Mouse (Mus musculus) forebrain, embryonic 16.5 days (tissue): Measurements from ENCODE around the gene Gm44503. TPM values are rescaled to one million over a fixed set of nuclear protein-coding genes. Genes with fewer than 3 reads are reported as not detected.

Experiments
- ATAC-seq: fragments of 200-750 bp; cut with Nextera tagmentation; 2 replicates; pipeline ENCODE4 v1.8.0; 2017; ENCODE audit warnings: mild to moderate bottlenecking, moderate library complexity
- H3K27ac ChIP-seq: fragments of 300-500 bp; sonication (generic); 2 replicates; pipeline ENCODE4 v1.5.1; 2014; ENCODE audit warnings: low read length, control low read depth
- H3K27me3 ChIP-seq: fragments of 300-500 bp; sonication (generic); replicated peaks from 2 replicates; pipeline ENCODE4 v1.6.1; 2014; ENCODE audit warnings: low read length; ENCODE audit not compliant: control insufficient read depth, insufficient read depth
- H3K36me3 ChIP-seq: fragments of 300-500 bp; sonication (generic); 2 replicates; pipeline ENCODE4 v1.6.1; 2014; ENCODE audit not compliant: control insufficient read depth, insufficient read depth
- H3K4me1 ChIP-seq: fragments of 300-500 bp; sonication (generic); replicated peaks from 2 replicates; pipeline ENCODE4 v1.6.1; 2014; ENCODE audit warnings: low read length; ENCODE audit not compliant: control insufficient read depth, insufficient read depth
- H3K4me2 ChIP-seq: fragments of 300-500 bp; sonication (generic); 2 replicates; pipeline ENCODE4 v1.6.1; 2014; ENCODE audit warnings: mild to moderate bottlenecking, low read length, control low read depth
- H3K4me3 ChIP-seq: fragments of 300-500 bp; sonication (generic); replicated peaks from 2 replicates; pipeline ENCODE4 v1.5.1; 2014; ENCODE audit warnings: mild to moderate bottlenecking, low read length, control low read depth
- H3K9ac ChIP-seq: fragments of 300-500 bp; sonication (generic); replicated peaks from 2 replicates; pipeline ENCODE4 v1.6.1; 2014; ENCODE audit warnings: low read depth, low read length, control low read depth
- H3K9me3 ChIP-seq: fragments of 300-500 bp; sonication (generic); 2 replicates; pipeline ENCODE4 v1.6.1; 2016; ENCODE audit warnings: low read length; ENCODE audit not compliant: control insufficient read depth
- WGBS: fragments of 180-500 bp; shearing (Covaris S2); extraction: QIAGEN DNeasy Blood & Tissue Kit; methylation state at CpG from one replicate; pipeline ENCODE4 v1.1.7; 2014; 5-methylcytosine and 5-hydroxymethylcytosine counted together
- polyA plus RNA-seq: library from polyadenylated mRNA; unstranded; fragments of >200 nt; fragmentation: Nextera tagmentation; extraction: Ambion mirVana; gene quantifications from 2 replicates; pipeline ENCODE4 v1.2.1, GENCODE M21; 2015

Gm44503 gene
- polyA plus RNA-seq, 1 experiment from 2014 or later: not detected

DNA sequence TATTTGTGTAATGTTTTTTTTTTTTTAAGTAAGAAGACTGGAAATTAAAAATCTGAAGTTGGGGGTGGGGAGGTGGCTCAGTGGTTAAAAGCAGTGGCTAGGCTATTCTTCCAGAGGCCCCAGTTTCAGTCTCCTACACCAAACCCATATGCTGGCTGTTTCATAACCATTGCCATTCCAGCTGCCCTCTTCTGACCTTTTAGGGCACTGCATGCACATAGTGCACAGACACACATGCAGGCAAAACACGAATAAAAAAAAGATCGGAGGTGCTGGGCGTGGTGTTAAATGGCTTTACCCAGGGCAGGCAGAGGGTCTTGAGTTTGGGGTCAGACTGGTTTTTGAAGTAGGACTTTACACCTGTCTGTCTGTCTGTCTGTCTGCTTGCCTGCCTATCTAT lies 47.5 kb downstream of the Gm44503 start:
- Histone ChIP-seq H3K9ac (no peak overlapping the region), H3K4me3 (no peak overlapping the region), H3K27ac (no peak overlapping the region), H3K36me3 (peaks cover 22% of the 10 kb centered on the region), H3K27me3 (no peaks in the 10 kb centered on the region), H3K4me2 (no peak overlapping the region), H3K4me1 (no peaks in the 10 kb centered on the region), H3K9me3 (no peaks in the 10 kb centered on the region)
- WGBS: 94% methylated on average over 3 of the region's 3 CpGs
- no peak for ATAC-seq

DNA sequence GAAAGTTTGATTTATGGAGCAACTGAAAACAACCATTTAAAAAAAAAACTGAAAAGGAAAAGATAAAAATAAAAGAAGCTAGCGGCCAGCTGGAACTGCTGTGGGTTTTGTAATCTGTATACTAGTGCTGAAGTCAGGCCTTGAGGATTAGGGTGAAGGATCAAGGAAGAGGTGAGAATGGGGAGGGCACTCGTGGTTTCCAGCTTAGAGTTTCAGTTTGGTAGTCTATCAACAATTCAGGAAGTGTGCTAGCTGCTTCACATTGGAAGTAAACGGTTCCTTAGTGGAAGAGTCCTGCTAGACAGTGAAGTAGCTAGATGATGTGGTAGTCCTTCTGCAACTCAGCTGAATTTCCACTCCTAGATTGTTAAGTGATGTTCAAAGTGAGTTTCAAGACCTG lies 49.7 kb downstream of the Gm44503 start:
- Histone ChIP-seq H3K4me2 (no peak overlapping the region), H3K4me3 (no peak overlapping the region), H3K36me3 (peaks cover 33% of the 10 kb centered on the region), H3K9ac (no peak overlapping the region), H3K9me3 (no peaks in the 10 kb centered on the region), H3K27me3 (no peaks in the 10 kb centered on the region), H3K4me1 (no peaks in the 10 kb centered on the region), H3K27ac (no peak overlapping the region)
- WGBS: 78% methylated on average over 3 of the region's 3 CpGs
- ATAC-seq: no peak

DNA sequence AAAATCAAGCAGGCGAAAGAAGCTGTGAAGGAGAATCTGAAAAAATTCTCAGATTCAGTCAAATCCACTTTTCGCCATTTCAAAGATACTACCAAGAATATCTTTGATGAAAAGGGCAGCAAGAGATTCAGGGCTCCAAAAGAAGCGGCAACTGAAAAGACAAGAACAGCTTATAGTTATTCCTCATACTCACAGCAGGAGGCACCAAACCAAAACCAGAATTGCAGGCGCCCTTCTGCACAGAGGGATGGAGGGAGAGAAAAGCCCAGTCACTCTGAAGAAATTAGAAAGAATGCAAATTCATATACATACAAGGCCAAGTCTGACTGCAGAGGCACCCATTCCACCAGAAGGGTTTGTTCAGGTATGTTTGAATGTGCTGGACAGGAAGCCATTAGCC lies 54.0 kb downstream of the Gm44503 start:
- ATAC-seq: no peak
- 91% methylated on average over 4 of the region's 4 CpGs for WGBS
- peaks cover 37% of the 10 kb centered on the region for H3K36me3 ChIP-seq

DNA sequence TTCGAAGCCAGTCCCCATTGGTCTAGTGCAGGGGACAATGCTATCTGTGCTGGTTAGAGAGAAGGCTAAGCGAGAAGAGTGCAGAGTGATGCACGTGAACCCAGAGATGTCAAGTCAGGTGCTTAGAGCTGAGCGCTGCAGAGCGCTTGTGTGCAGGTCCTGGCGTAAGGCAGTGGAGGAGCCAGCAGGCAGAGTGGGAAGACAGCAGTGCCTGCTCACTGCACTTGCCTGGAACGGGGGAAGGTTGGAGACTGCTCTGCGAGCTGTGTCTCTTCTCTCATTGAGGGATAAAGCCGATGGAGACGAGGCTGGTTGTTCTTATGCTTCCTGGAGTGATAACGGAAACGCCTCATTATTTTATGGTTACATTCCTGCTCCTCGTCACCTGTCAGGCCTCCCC lies 56.1 kb downstream of the Gm44503 start:
- ATAC-seq: no peak
- Histone ChIP-seq H3K27ac (no peak overlapping the region), H3K4me2 (no peak overlapping the region), H3K36me3 (peaks cover 37% of the 10 kb centered on the region), H3K9ac (no peak overlapping the region), H3K4me3 (no peak overlapping the region), H3K27me3 (no peaks in the 10 kb centered on the region), H3K9me3 (no peaks in the 10 kb centered on the region), H3K4me1 (no peaks in the 10 kb centered on the region)
- WGBS: 91% methylated on average over 13 of the region's 13 CpGs

More for the DNA sequence above, 54.0 kb downstream of the Gm44503 start:
- Histone ChIP-seq H3K9ac (no peak overlapping the region), H3K4me2 (no peak overlapping the region), H3K9me3 (no peaks in the 10 kb centered on the region), H3K27me3 (no peaks in the 10 kb centered on the region), H3K27ac (no peak overlapping the region), H3K4me3 (no peak overlapping the region), H3K4me1 (no peaks in the 10 kb centered on the region)

DNA sequence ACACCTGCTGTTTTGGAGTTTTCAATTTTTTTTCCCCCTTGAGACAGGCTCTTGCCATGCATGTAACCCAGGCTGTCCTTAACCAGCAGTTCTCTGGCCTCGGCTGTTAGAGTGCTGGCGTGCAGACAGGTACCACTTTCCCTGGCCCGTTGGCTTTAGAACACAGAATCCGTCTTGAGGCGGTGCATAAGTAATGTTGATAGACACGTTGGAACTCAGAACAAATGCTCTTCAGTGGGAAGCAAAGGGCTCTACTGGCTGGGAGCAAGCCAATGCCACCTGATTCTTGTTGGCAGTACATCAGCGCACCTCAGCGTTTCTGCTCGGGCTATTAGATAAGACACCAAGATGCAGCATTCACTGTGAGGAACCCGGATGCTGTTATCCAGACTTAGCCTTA lies 61.2 kb downstream of the Gm44503 start:
- H3K4me3 ChIP-seq: no peak overlapping the region
- H3K4me2 ChIP-seq: no peak overlapping the region
- no peak overlapping the region for H3K9ac ChIP-seq
- H3K36me3 ChIP-seq: peaks cover 21% of the 10 kb centered on the region; the same call in 1 of the 2 replicates
- H3K27me3 ChIP-seq: no peaks in the 10 kb centered on the region
- WGBS: 82% methylated on average over 10 of the region's 10 CpGs
- ATAC-seq: no peak
- no peaks in the 10 kb centered on the region for H3K4me1 ChIP-seq
- H3K9me3 ChIP-seq: no peaks in the 10 kb centered on the region
- H3K27ac ChIP-seq: no peak overlapping the region

DNA sequence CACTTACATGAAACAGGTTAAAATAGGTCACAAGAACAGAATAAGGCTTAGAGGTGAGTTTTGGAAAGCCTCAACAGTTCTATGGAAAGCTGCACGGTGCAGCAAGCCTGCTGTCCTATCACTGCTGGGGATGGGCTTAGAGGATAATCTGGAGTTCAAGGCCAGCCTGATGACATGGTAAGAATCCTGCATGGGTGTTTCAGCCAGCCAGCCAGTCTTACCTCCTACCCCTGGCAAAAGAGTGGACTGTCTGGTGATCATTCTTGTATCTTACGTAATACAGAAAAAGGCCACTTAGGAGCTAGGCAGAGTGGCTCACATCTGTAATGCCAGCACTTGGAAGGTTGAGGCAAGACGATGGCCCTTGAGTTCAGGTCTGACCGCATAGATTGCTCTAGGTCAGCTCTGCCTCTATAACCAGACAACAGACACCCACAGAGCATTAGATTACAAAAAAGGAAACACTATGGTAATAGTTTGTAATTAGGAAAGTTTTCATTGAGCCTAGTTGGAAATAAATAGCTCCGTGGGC lies 62.0 kb downstream of the Gm44503 start:
- Histone ChIP-seq H3K4me2 (no peak overlapping the region), H3K9me3 (no peaks in the 10 kb centered on the region), H3K4me3 (no peak overlapping the region), H3K9ac (no peak overlapping the region), H3K27ac (no peak overlapping the region), H3K36me3 (peaks cover 20% of the 10 kb centered on the region; the same call in 1 of the 2 replicates), H3K27me3 (no peaks in the 10 kb centered on the region), H3K4me1 (no peaks in the 10 kb centered on the region; the same call in 1 of the 2 replicates)
- WGBS: 95% methylated on average over 5 of the region's 5 CpGs
- ATAC-seq: no peak

DNA sequence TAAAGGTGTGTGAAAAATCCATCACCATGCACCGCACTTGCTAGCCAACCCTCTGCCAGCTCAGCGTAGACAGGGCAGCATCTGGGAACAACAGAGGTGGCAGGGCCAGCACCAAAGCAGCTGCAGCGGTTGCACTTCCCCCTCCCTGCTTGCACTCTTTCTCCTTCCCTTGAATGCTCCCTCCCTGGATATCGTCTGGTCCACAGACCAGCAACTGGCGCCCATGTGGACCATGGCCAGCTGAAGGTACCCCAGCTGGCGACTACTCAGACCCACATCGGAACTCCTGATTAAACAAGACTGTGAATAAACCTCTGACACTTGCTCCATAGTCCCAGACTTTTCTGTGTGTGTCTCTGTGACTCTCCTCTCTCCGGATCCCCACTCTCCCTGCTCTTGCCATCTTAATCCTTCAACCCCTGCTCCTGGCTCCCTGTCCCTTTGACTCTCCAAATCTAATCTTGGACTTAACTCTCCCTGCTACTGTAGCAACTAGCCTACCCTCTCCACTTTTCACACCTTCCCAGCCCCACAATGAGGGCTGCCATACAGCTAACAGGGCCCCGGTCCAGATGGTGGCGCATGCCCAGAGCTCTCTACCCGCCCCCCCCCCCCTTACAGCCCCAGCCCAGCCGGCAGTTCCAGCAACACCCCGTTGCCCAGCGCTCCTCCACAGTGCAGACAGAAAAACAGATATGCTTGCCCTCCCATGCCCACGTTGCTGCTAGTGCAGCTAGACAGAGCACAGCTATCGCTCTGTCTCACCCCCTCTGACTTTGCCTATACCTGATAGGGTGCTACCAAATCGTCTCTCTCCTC lies 67.4 kb downstream of the Gm44503 start:
- Histone ChIP-seq H3K36me3 (peaks cover 9% of the 10 kb centered on the region), H3K9ac (0 out of 2 replicates have a peak overlapping the region, but pooled peaks have one; percentile 3), H3K27ac (peak overlapping the region; percentile 49), H3K9me3 (no peaks in the 10 kb centered on the region), H3K4me1 (peaks cover 9% of the 10 kb centered on the region), H3K27me3 (no peaks in the 10 kb centered on the region), H3K4me3 (peak overlapping the region; percentile 7; the same call in 1 of the 2 replicates), H3K4me2 (peak overlapping the region; percentile 25)
- 18% methylated on average over 16 of the region's 17 CpGs for WGBS
- peak; percentile 93 for ATAC-seq

DNA sequence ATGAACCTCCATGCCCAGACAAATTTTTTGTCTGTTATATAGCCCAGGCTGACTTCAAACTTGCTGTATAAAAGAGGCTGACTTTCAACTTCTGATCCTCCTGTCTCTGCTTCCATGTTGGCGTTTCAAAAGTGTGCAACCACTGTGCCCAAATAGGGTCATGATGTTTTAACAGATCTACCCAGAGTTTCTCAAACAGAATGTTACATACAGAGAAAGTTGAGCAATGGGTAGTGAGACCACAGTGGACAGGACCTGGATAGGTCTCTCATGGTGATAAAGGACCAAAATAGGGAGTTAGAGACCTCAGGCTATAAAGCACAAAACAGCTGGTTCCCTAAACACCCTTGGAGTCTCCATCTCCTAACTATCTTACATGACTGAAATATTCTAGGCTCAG lies 71.8 kb downstream of the Gm44503 start:
- Histone ChIP-seq H3K4me3 (no peak overlapping the region), H3K4me1 (peaks cover 9% of the 10 kb centered on the region), H3K27ac (no peak overlapping the region), H3K36me3 (peaks cover 4% of the 10 kb centered on the region; the same call in 1 of the 2 replicates), H3K9ac (no peak overlapping the region), H3K4me2 (no peak overlapping the region), H3K27me3 (no peaks in the 10 kb centered on the region), H3K9me3 (no peaks in the 10 kb centered on the region)
- no peak for ATAC-seq
- 94% methylated on average over 1 of the region's 1 CpGs for WGBS

DNA sequence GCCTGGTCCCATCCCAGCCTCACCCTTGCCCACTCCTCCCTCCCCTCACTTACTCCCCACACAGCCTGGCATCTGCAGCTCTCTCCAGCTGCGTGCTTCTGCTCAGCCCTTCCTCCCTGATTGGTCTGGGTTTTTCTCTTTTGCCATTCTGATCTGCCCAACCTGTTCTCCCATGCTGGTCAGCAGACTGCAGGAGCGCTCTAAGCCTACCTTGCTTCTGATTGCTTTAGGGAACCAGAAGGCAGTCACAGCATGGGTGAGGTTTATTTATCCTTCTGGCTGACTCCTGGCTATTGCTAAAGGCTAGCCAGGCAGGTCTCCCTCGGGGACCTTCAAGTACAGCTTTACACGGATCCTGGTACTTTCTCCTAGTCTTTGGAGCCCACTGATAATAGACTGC lies 72.8 kb downstream of the Gm44503 start:
- H3K36me3 ChIP-seq: peaks cover 4% of the 10 kb centered on the region; the same call in 1 of the 2 replicates

More for the DNA sequence above, 72.8 kb downstream of the Gm44503 start:
- H3K4me3 ChIP-seq: no peak overlapping the region
- no peaks in the 10 kb centered on the region for H3K27me3 ChIP-seq
- ATAC-seq: no peak
- 76% methylated on average over 4 of the region's 4 CpGs for WGBS
- peaks cover 1% of the 10 kb centered on the region for H3K4me1 ChIP-seq
- no peak overlapping the region for H3K27ac ChIP-seq
- H3K9me3 ChIP-seq: no peaks in the 10 kb centered on the region
- H3K9ac ChIP-seq: no peak overlapping the region
- H3K4me2 ChIP-seq: no peak overlapping the region
